Mouse (Mus musculus): ENCODE measurements around the gene Ifrd1. TPM values are rescaled to one million over a fixed set of nuclear protein-coding genes. Genes with fewer than 3 reads are reported as not detected.
"Not testable (repeated sequence)": the region's sequence is repeated elsewhere in the genome, so short reads cannot be mapped to it uniquely, and the experiment has no call there.

Gene Ifrd1
- polyA plus RNA-seq, 1 experiment: 63.7 TPM

DNA sequence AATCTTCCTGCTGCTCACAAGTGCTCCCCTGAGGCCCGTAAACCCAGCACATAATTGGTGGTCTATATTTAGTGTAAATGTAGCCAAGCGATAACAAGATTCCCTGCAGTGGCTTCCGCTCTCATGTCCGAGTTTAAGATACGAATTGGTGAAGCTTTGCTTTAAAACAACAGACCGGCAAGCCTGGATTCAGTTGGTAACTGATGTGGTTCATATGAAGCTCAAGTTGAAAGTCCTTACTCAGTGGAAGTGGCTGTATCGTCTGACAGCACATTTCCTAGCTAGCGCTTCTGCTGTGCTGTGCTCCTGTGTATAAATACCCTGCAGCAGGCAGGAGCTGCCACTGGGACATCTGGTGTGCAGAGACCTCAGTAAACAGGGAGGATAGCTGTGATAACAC lies 49.0 kb downstream of the Ifrd1 start, which contains the start of gene Lsmem1:
Gene Lsmem1, minus strand, starts transcription at position 189 of the 400 bp plus-strand sequence.
- no peak for DNase-seq (ENCODE audit: low spot score)

DNA sequence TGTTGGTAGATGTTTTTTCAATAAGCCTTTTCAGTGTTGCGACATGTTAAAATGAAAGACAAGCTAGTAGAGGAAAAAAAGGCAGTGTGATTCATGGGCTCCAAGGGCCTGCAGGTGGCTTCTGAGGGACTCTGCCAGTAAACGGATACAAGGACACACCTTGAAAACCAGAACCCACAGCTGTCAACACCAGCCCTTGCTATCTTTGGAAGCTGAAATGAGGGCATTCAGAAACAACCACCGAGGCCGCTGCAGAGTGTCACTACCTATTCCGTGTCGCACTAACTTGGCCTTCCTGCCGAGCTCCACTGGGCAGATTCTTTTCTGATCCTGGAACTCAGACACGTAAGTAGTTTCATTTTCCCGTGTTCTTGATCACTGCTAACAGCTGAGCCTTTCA lies 49.9 kb downstream of the Ifrd1 start:
- DNase-seq (ENCODE audit: low spot score): no peak

DNA sequence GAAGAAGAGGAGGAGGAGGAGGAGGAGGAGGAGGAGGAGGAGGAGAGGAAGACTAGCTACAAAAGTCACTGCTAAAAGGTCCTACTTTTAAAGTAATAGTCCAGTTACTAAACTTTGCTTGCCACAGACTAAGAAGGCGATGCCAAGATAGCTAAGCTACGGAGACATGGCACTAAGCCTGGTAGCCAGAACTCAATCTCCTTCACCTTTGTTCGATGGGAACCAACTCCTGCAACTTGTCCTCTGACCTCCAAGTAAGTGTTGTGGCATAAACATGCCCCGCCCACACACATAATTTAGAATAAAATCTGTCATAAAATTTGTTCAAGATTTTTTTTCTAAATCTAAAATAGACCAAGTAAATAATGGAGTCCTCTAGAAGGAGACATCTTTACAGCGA lies 50.3 kb downstream of the Ifrd1 start:
- no peak for DNase-seq (ENCODE audit: low spot score)

DNA sequence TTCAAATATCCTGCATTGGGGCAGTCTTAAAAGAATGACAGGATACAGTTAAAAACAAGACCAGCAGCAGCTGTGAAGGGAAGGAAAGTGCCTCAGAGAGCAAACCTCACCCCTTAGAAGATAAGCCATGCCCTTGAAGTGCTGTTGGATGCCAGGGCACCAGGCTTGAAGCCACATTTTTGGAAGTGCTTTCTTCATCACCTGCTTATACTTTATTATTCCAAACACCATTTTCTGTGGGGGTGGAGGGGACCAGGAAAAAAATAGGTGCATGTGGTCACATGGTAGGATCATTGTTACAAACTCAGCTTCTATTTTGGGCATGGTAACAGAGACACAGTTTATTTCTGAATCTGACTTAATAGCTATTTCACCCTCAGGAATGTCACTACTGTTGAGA lies 50.8 kb downstream of the Ifrd1 start:
- DNase-seq (ENCODE audit: low spot score): no peak

DNA sequence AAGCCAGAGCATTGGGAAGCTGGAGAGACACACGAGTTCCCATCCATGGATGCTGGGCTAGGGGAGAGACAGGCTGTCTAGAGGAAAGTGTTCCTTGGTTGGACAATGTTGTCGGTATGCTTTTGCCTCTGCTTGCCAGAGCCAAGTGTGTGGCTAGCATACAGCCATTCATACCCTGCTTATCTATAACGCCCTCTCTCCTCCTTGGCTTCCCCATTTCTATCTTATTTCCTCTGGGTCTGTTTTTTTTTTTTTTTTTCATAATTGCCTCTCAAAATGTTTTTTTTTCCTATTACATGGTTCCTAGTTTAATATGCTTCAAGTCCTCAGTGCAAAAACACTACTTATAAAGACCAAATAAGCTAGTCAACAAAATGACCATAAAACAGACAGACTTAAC lies 62.8 kb downstream of the Ifrd1 start:
- no peak for DNase-seq (ENCODE audit: low spot score)

DNA sequence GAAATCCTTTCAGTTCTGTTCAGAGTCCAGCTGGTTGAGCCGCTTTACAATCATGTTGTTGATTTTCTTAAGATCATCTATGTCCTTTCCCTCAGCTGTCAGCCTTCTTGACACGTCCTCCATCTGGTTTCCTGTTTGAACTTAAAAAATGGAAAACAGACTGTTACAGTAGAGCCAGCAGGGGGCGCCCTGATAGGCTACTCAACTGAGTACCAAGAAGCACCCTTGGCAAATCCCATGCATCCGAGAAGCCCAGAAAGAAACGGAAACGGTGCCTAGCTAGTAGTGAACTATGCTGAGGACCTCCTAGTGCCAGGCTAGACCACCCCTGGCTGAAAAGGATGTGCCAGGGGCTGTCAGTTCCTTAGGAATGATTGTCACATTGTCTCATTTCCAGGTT lies 71.2 kb downstream of the Ifrd1 start:
- DNase-seq (ENCODE audit: low spot score): no peak

DNA sequence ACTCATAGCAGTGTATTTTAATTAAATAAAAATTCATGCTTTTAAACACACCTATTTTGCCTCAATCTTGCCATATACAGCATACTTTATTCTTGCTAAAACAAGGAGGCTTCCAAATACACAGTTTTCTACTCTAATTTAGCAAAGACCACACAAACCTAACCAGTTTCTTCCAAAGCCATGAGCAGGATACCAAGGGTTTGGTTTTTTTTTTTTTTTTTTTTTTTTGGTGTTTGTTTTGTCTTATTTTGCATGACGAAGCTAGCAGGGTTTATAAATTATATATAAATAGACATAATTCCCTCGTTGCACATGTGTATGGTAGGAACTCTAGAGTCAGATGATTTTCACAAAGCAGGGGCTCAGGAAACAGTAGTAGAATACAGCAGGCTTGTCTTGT lies 72.1 kb downstream of the Ifrd1 start:
- DNase-seq (ENCODE audit: low spot score): no peak

DNA sequence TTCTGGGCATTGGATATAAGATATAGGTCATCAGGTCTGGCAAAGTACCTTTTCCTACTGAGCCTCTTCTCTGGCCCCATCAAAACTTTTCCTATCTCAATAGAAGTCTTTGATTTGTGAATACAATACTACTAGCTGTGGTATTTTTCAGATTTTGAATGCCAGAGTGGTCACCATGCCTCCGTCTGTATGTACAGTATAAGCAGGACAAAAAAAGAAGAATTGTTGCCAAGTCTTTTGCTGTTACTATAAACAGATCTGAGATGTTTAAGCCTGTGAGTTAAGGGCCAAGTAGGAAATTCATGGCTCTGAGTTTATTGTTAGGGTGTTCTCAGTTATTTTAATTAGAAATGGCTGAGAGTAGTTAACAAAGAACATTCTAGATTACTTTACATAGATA lies 73.1 kb downstream of the Ifrd1 start:
- not testable (repeated sequence) for DNase-seq (ENCODE audit: low spot score)

DNA sequence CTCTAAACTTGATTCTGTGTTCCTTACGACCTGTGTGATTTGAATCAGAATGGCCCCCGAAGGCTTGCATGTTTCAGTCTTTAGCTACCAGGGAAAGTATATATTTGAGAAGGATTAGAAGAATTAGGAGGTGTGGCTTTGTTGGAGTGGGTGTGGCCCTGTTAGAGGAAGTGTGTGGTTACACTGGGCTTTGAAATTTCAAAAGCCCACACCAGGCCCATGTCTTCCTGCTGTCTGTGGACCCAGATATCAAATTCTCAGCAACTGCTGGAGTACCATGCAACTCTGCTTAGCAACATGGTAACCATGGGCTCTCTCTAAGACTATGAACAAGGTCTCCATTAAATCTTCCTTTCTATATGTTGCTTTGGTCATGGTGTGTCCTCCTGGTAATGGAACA lies 76.7 kb downstream of the Ifrd1 start:
- no peak for DNase-seq (ENCODE audit: low spot score)

DNA sequence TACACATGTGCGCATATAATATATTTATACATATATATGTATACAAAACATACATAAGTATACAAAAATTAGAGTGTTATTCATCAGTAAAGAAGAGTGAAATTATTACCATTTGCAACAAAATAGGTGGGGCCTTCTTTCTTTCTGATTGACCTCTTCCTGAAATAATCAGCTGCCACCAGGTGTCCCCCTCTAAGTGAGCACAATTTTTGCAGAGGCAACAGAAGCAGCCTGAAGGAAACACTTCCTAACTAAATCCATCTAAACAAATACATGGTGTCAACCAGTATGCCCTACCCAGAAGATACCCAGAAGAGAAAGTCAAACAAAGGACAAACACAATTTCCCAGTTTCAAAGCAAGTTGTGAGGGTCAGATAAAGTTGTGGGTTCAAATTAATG lies 78.6 kb downstream of the Ifrd1 start:
- DNase-seq (ENCODE audit: low spot score): no peak

DNA sequence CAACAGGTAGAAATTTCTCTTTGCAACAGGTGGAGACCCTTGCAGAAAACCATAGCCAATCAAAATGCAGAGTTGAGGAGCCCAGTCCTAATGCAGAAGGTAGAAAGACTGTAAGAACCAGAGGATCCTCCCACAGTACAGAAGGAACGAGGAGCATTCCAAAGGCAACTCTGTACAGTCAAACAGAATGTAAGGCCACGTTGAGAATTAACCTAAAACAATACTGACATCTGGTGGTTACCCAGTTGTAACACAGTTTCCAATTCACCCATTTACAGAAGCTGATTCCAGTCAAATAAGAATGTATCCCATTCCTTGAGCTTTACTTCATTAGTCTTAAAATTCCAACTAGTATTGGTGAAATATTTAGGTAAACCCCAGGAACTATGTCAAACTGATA lies 83.7 kb downstream of the Ifrd1 start:
- no peak for DNase-seq (ENCODE audit: low spot score)

DNA sequence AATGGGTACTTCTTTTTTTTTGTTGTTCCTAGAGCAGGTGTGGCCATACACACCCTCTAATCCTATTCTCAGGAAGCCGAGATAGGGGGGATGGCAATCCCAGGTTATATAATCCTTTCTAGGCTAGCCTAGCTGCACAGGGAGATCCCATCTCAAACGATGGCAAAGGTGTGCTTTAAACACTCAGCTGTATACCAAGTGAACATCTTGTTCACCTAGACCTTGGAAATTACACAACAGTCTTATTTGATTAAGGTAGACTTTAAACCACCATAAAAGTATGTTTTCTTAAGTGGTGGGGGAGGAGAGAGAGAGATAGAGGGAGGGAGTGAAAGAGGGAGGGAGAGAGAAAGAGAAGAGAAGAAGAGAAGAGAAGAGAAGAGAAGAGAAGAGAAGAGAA lies 87.5 kb downstream of the Ifrd1 start:
- DNase-seq (ENCODE audit: low spot score): no peak

DNA sequence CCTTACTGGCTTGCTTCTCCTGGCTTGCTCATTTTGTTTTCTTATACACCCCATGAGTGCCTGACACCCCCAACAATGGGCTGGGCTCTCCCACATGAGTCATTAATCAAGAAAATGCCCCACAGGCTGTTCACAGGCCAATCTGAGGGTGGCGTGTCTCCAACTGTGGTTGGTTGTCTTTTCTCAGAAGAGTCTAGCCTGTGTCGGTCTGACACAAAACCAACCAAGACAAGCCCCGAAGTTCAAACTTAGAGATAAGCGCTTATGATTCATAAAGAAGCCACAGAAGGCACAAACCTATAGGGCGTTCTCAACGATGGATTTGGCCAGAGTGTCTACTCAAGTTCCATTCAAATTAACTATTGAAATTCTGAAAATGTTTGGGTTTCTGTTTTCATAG lies 94.1 kb downstream of the Ifrd1 start:
- DNase-seq (ENCODE audit: low spot score): no peak

DNA sequence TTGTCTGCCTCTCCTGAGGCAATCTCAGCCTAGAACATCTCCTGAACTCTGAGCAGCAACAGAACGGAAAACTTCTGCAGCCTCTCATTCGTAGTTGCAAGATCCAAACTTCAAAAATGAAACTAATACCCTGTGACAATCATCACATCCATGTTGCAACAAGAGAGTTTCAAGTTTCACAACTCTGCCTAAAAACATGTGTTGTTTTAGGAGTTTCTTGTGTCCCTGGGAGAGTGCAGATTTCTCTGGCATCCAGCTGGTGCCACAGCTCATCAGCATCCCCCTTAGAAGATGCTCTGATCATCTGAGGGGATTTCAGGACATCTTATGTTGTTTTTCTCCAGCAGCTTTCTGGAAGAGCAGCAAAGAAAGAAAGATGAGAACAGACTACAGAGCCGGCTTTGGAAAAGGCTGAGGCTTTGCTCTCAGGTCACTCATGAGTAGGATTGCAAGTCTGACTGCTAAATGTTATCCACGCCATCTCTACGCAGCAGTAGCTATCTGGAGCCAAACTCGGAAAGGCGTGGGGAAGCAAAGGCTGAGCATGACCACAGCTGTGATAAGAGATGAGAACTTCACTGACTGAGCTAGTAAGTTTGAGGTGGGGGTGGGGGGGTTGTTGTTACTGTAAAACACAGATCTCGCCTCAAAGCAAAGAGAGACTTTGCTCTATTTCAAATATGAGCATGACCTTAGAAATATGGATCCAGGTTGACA lies 95.8 kb downstream of the Ifrd1 start:
- no peak for DNase-seq (ENCODE audit: low spot score)

Other genes starting within 250 kb of the Ifrd1 start
- gene Arl4a, start 210.5 kb downstream of the Ifrd1 start, polyA plus RNA-seq (2012; rRNA removed): 31.7 and 33.2 TPM in 2 replicates
- 0.95 and 1.3 TPM in 2 replicates for gene Scin, start 114.3 kb downstream of the Ifrd1 start, polyA plus RNA-seq (2012; rRNA removed)
- 0.06 and 0.08 TPM in 2 replicates for gene Lsmem1, start 49.0 kb downstream of the Ifrd1 start, polyA plus RNA-seq (2012; rRNA removed)
- gene Zfp277, start 197.4 kb upstream of the Ifrd1 start, polyA plus RNA-seq (2012; rRNA removed): 19.3 and 22.1 TPM in 2 replicates
- 4.1 and 5.1 TPM in 2 replicates for gene Dock4, start 197.4 kb upstream of the Ifrd1 start, polyA plus RNA-seq (2012; rRNA removed)

All from urinary bladder, adult 2 months (tissue).